Mouse (Mus musculus) gastrocnemius, postnatal 25 days (tissue): Measurements from ENCODE around the gene Scin. TPM values are rescaled to one million over a fixed set of nuclear protein-coding genes. Genes with fewer than 3 reads are reported as not detected.
A peak's percentile ranks its signal among the peaks of the same experiment; 100 is the strongest.

Source experiments
- DNase-seq: peaks from one replicate; pipeline ENCODE4 v3.0.0; 2022
- total RNA-seq, 2 experiments: library from RNA; stranded (reverse); gene quantifications; 1 replicate in 1 of 2; 2 replicates in 1 of 2; pipeline ENCODE4 v1.2.3; 2021

The Scin gene
- total RNA-seq, 2 experiments from 2014 or later, result 0.43 to 0.77 TPM

GRCm38 (mm10) chr12:40023918-40024317, 110.1 kb downstream of the Scin start:
- no peak for DNase-seq

GRCm38 (mm10) chr12:40023014-40023642, 110.9 kb downstream of the Scin start:
- DNase-seq, result no peak

- DNase-seq, result no peak
Measured at GRCm38 (mm10) chr12:40022344-40022743, 111.7 kb downstream of the Scin start.

- no peak for DNase-seq
Measured at GRCm38 (mm10) chr12:40017955-40018505, 116.0 kb downstream of the Scin start.

GRCm38 (mm10) chr12:40016648-40017460, 117.2 kb downstream of the Scin start:
- DNase-seq, result peak; percentile 85

- no peak for DNase-seq
Measured at GRCm38 (mm10) chr12:40016068-40016467, 118.0 kb downstream of the Scin start.

- no peak for DNase-seq
Measured at GRCm38 (mm10) chr12:40009866-40010265, 124.2 kb downstream of the Scin start.

Other genes starting within 250 kb of the Scin start
- 10 to 100 TPM; 18.4 to 20.5 TPM for gene Arl4a, start 96.2 kb downstream of the Scin start, total RNA-seq
- 10 to 100 TPM; 33.2 to 62.1 TPM for gene Lsmem1, start 65.3 kb upstream of the Scin start, total RNA-seq
- 100 to 1,000 TPM in 1 of 2 experiments, 10 to 100 TPM in 1; 67.1 to 121 TPM for gene Ifrd1, start 114.3 kb upstream of the Scin start, total RNA-seq